Mouse (Mus musculus) erythroblast, embryonic 14.5 days (primary cell): ENCODE data around the gene Ppil6.

Source experiments
- GATA1 ChIP-seq: IDR thresholded peaks from 2 replicates; pipeline ENCODE4 v1.6.1; 2012; ENCODE audit warnings: low read length, inconsistent platforms, mixed read lengths
- TAL1 ChIP-seq: IDR thresholded peaks from 3 replicates; pipeline ENCODE4 v1.6.1; 2012; ENCODE audit warnings: low read length, inconsistent platforms, mixed read lengths

DNA sequence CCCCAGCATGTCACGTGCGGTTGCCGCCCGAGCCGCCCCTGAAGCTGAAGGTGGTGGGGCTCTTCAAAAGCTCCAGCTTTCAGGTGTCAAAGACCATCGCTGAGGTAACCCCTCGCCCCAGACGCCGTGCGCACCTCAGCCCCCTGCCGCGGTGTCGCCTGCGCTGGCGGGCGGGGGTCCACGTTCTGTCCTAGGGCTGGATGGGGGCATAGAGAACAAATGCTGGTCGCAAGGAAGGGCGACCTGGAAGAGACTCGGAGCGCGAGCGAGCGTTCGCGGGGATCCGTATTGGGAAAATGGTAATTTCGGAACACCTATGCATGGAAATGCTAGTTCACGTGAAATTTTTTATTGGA, 257 bp downstream of the Ppil6 start:
- TF ChIP-seq GATA1 (no peak), TAL1 (no peak)
